Mouse (Mus musculus): ENCODE data around the gene Tsc22d4.

DNA sequence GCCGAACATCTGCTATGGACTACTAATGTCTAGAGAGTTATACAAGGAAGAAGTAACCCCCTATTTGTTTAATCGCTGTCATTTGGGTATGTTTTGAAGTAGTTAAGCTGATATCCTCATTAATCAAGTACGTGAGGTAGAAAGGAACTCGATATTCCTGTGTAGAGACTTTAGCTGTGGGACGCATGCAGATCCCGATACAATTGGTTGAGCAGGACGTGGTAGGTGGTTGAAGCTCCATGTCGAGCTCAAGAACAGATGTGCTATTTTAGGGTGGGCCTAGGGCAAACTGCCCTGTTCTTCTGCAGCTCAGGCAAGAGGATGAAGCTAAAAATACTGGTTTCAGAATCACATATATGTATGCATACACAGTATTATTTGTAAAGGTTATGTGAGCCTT, 29.8 kb upstream of the Tsc22d4 start:
- TF ChIP-seq CTCF (IDR thresholded peaks at IDR 0.05; ENCODE audit: extremely low read depth, insufficient read depth, insufficient read length, insufficient replicate concordance) (no peak), POLR2A (IDR thresholded peaks at IDR 0.05; ENCODE audit: low read depth, low read length) (no peak)

Measured in spleen, adult 2 months (tissue).